Mouse (Mus musculus): Measurements from ENCODE around the gene Ndrg3.

Ndrg3 gene

GRCm38 (mm10) chr2:156991470-156992319 lies at the start of gene Ndrg3:
Gene Ndrg3, minus strand, starts transcription at chr2:156992056.
- peak; percentile 79 to 95 for DNase-seq (ENCODE audit: low spot score in 2 of 2)

- DNase-seq (ENCODE audit: low spot score in 2 of 2), result no peak
Observed at GRCm38 (mm10) chr2:157041421-157041820, 49.6 kb upstream of the Ndrg3 start.

DNA sequence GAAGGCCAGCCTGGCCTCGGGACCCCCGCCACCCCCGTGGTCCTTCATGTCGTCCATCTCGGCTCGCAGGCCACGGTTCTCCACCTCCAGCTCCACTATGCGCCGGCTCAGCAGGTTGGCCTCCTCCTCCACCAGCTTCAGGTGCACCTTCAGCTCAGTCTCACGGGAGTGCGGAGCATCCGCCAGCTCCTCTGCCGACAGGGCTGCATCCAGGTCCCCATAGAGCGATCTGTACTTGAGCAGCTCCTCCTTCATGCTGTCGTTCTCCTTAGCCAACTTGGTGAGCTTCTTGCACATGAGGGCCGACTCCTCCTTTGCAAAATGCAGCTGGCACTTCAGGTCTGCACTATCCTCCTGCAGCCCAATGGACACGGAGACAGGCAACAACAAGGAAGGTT lies 48.8 kb upstream of the Ndrg3 start:
- DNase-seq (ENCODE audit: low spot score in 2 of 2), result no peak

GRCm38 (mm10) chr2:157039900-157040648 lies 48.2 kb upstream of the Ndrg3 start:
- DNase-seq (ENCODE audit: low spot score in 2 of 2), result no peak

GRCm38 (mm10) chr2:157037303-157037702 lies 45.4 kb upstream of the Ndrg3 start:
- DNase-seq (ENCODE audit: low spot score in 2 of 2), result no peak

DNA sequence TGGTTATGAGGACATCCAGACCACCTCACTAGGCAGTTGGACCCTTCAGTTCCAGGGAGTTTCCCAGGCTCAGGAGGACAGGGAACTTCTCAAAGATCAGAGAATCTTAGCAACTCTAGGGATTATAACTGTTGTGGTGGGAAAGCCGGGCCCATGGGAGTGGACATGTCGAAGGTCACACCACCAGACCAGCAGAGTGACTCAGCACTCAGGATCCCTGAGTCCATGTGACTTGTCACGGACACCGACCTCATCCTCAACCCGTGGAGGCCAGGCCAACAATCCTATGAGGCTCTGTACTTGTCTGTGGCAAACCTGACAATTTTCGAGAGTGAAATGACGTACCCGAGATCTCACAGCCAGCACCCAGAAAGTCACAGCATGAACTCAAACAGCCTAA lies 44.5 kb upstream of the Ndrg3 start:
- DNase-seq (ENCODE audit: low spot score in 2 of 2), result no peak

- DNase-seq (ENCODE audit: low spot score in 2 of 2), result no peak
Observed at GRCm38 (mm10) chr2:157035371-157035770, 43.5 kb upstream of the Ndrg3 start.

- peak; percentile 67 to 68 for DNase-seq (ENCODE audit: low spot score in 2 of 2)
Observed at GRCm38 (mm10) chr2:157030804-157031203, 38.9 kb upstream of the Ndrg3 start.

GRCm38 (mm10) chr2:157028261-157028660 lies 36.4 kb upstream of the Ndrg3 start:
- DNase-seq (ENCODE audit: low spot score in 2 of 2), result no peak

DNA sequence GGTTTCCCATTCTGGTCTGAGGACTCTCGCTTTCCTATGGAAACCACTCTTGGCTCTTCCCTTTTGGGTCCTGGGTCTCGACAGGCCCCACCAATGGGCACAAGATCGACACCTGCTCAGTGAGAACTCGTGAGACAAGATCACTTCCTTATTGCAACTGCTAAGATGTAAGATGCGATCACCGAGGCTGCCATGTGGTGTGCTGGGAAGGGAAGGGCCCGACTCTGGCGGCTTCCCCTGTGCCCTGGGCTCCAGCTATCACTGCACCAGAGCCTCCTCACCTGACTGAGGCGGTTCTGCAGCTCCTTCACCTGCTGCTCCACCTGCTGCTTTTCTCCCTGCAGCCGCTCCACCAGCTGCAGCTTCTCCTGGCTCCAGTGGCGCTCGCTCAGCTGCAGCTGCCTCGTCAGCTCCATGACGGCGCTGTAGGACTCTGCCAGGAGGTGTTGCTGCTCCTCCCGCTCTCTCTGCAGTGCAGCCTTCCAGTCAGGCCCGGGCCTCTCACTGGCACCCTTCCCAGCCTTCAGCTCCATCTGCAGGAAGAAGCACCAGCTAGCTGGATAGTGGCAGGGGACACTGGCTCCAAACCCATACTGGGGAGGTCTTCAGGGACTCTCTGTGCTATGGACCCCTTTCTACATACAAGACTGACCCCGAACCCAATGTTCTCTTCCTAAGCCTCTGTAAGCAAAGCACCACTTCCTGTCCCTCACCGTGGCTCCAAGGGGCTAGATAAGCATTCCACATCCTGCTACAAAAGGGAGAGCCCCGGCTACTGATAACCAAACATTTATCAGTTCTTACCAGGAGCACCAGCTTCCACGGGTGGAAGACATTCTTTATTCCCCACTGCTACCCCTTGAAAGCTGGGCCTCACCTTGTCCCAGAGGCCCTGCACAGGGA lies 35.5 kb upstream of the Ndrg3 start:
- DNase-seq (ENCODE audit: low spot score in 2 of 2), result no peak

- no peak for DNase-seq (ENCODE audit: low spot score in 2 of 2)
Observed at GRCm38 (mm10) chr2:157021156-157021555, 29.3 kb upstream of the Ndrg3 start.

GRCm38 (mm10) chr2:157019228-157019627 lies 27.4 kb upstream of the Ndrg3 start:
- DNase-seq (ENCODE audit: low spot score in 2 of 2), result no peak

GRCm38 (mm10) chr2:157016529-157017270 lies 24.8 kb upstream of the Ndrg3 start:
- no peak for DNase-seq (ENCODE audit: low spot score in 2 of 2)

GRCm38 (mm10) chr2:157012341-157012740 lies 20.5 kb upstream of the Ndrg3 start:
- no peak for DNase-seq (ENCODE audit: low spot score in 2 of 2)

- no peak for DNase-seq (ENCODE audit: low spot score in 2 of 2)
Observed at GRCm38 (mm10) chr2:157010634-157011310, 18.9 kb upstream of the Ndrg3 start.

- DNase-seq (ENCODE audit: low spot score in 2 of 2), result no peak
Observed at GRCm38 (mm10) chr2:157010121-157010520, 18.3 kb upstream of the Ndrg3 start.

DNA sequence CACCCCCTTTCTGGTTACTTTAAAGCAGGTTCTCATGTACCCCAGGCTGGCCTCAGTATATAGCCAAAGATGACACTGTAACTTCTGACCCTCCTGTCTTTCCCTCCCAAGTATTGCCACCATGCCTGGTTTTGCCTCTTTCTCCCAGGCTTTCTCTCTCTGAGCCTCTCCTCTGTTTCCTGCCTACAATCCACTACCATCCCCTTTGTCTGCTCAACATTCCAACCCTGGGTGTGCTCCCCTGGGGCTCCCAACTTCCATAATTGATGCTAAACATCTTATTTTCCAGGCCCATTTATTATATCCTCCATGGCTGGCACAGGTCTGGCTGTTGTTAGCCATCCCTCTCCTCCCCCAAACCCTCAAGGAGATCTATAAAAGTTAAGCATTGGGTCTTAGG lies 16.7 kb upstream of the Ndrg3 start:
- DNase-seq (ENCODE audit: low spot score in 2 of 2), result no peak

- DNase-seq (ENCODE audit: low spot score in 2 of 2), result no peak
Observed at GRCm38 (mm10) chr2:157007234-157007596, 15.4 kb upstream of the Ndrg3 start.

- peak; percentile 77 to 89 for DNase-seq (ENCODE audit: low spot score in 2 of 2)
Observed at GRCm38 (mm10) chr2:157006511-157007233, 14.8 kb upstream of the Ndrg3 start, which contains the start of gene Dsn1. Gene Dsn1, minus strand, starts transcription at chr2:157007154.

DNA sequence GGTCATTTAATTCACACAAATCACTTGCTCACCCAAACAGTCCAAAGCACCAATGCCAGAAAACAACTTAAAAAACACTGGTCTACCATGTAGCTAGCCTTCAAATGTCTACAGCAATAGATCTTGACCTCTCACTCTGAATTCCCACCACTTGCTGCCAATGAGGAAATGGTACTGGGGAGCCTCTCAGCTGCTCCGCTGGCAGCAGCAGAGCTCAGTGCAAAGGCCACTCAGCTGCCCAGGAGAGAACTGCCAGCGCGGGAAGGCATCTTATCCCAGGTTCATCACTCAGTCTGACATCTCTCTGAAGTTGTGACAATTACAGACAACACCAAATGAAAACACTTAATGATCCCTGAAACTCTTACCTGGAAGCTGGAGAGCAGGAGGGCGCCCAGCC lies 10.5 kb upstream of the Ndrg3 start:
- DNase-seq (ENCODE audit: low spot score in 2 of 2), result no peak

Measured in urinary bladder, adult 18-20 months (tissue).